Mouse (Mus musculus) midbrain, embryonic 16.5 days (tissue): Measurements from ENCODE around the gene Thap8. TPM values are rescaled to one million over a fixed set of nuclear protein-coding genes. Genes with fewer than 3 reads are reported as not detected.
A peak's percentile ranks its signal among the peaks of the same experiment; 100 is the strongest.

Source experiments
- ATAC-seq: fragments of 200-750 bp; cut with Nextera tagmentation; 2 replicates; pipeline ENCODE4 v1.8.0; 2017; ENCODE audit warnings: moderate TSS enrichment
- H3K27ac ChIP-seq: fragments of 300-500 bp; sonication (generic); 2 replicates; pipeline ENCODE4 v1.5.1; 2014; ENCODE audit warnings: mild to moderate bottlenecking, low read length, mixed read lengths
- H3K27me3 ChIP-seq: fragments of 300-500 bp; sonication (generic); 2 replicates; pipeline ENCODE4 v1.6.1; 2014; ENCODE audit warnings: low read depth, low read length, mixed read lengths; ENCODE audit not compliant: control insufficient read depth, insufficient read depth
- H3K36me3 ChIP-seq: fragments of 300-500 bp; sonication (generic); 2 replicates; pipeline ENCODE4 v1.6.1; 2014; ENCODE audit warnings: mild to moderate bottlenecking, low read length, moderate library complexity, mixed read lengths; ENCODE audit not compliant: control insufficient read depth, insufficient read depth
- H3K4me1 ChIP-seq: fragments of 300-500 bp; sonication (generic); 2 replicates; pipeline ENCODE4 v1.6.1; 2014; ENCODE audit warnings: mild to moderate bottlenecking, low read length, mixed read lengths; ENCODE audit not compliant: control insufficient read depth, insufficient read depth
- H3K4me2 ChIP-seq: fragments of 300-500 bp; sonication (generic); 2 replicates; pipeline ENCODE4 v1.6.1; 2014; ENCODE audit warnings: mild to moderate bottlenecking, low read length, mixed read lengths
- H3K4me3 ChIP-seq: fragments of 300-500 bp; sonication (generic); 2 replicates; pipeline ENCODE4 v1.5.1; 2014; ENCODE audit warnings: low read depth, mild to moderate bottlenecking, low read length, moderate library complexity, mixed read lengths
- H3K9ac ChIP-seq: fragments of 300-500 bp; sonication (generic); 2 replicates; pipeline ENCODE4 v1.6.1; 2014; ENCODE audit warnings: low read depth, low read length, mixed read lengths
- H3K9me3 ChIP-seq: fragments of 300-500 bp; sonication (generic); replicated peaks from 2 replicates; pipeline ENCODE4 v1.6.1; 2014; ENCODE audit warnings: mild to moderate bottlenecking, low read length, mixed read lengths; ENCODE audit not compliant: control insufficient read depth, poor library complexity, severe bottlenecking
- WGBS: fragments of 180-500 bp; shearing (Covaris S2); extraction: QIAGEN DNeasy Blood & Tissue Kit; methylation state at CpG from one replicate; pipeline ENCODE4 v1.1.7; 2014; 5-methylcytosine and 5-hydroxymethylcytosine counted together
- polyA plus RNA-seq: library from polyadenylated mRNA; unstranded; fragments of >200 nt; fragmentation: Nextera tagmentation; extraction: Ambion mirVana; gene quantifications from 2 replicates; pipeline ENCODE4 v1.2.1, GENCODE M21; 2015

The Thap8 gene
- polyA plus RNA-seq, 1 experiment from 2014 or later: 1.3 TPM

DNA sequence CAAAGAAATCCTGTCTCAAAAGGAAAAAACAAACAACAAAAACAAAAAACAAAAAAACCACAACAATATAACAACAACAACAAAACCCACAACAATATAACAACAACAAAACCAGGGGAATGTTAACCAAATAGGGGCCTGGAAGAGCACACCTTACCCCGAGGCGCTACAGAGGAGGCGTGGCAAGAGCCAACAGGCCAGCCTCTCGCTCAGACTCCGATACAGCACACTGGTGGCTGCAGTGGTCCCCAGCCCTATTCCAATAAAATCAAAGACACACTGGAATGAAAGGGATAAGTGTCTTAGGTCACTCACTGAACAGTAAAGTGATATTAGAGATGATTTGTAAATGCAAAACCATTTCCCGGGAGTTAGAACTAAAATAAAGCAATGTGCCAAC lies 358 bp upstream of the Thap8 start:
- WGBS: 0% methylated on average over 6 of the region's 6 CpGs
- no peak for ATAC-seq
- Histone ChIP-seq H3K4me2 (peak overlapping the region; percentile 97), H3K36me3 (no peaks in the 10 kb centered on the region), H3K27me3 (no peaks in the 10 kb centered on the region), H3K9me3 (no peaks in the 10 kb centered on the region), H3K4me3 (peak overlapping the region; percentile 69), H3K27ac (no peak overlapping the region), H3K4me1 (peaks cover 6% of the 10 kb centered on the region; the same call in 1 of the 2 replicates), H3K9ac (peak overlapping the region; percentile 56; the same call in 1 of the 2 replicates)

DNA sequence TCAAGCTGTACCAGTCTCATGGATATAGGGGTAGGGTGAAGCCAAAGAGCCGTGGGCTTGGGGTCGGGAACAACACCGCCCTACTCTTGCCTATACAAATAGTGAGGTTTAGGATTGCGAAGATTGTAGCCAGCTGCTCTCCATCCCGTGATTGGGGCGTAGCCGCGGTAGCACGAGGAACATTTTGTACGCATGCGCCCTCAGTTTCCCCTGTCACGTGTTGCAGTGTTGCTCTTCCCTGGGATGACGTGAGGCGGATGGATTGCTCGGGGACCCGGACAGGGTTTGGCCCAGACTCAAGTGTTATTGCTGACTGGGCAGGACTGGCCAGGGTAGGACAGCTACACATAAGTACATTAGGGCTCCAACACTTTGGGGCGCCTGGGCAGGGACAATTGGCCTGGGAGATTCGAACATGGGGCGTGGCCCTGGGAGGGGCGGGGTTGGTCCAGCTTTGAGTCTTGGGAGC lies 810 bp downstream of the Thap8 start:
- Histone ChIP-seq H3K27ac (peak overlapping the region; percentile 98), H3K9me3 (no peaks in the 10 kb centered on the region), H3K36me3 (no peaks in the 10 kb centered on the region), H3K4me1 (peaks cover 6% of the 10 kb centered on the region; the same call in 1 of the 2 replicates), H3K9ac (peak overlapping the region; percentile 82), H3K4me2 (peak overlapping the region; percentile 97), H3K27me3 (no peaks in the 10 kb centered on the region), H3K4me3 (peak overlapping the region; percentile 69)
- ATAC-seq: peak; percentile 90
- under 1% methylated on average over 20 of the region's 20 CpGs for WGBS

- Histone ChIP-seq H3K36me3 (no peaks in the 10 kb centered on the region), H3K9ac (no peak overlapping the region), H3K27ac (peak overlapping the region; percentile 98), H3K4me2 (peak overlapping the region; percentile 97), H3K4me3 (no peak overlapping the region; the same call in 1 of the 2 replicates), H3K4me1 (peaks cover 6% of the 10 kb centered on the region; the same call in 1 of the 2 replicates), H3K27me3 (no peaks in the 10 kb centered on the region), H3K9me3 (no peaks in the 10 kb centered on the region)
- WGBS: 85% methylated on average over 4 of the region's 4 CpGs
- ATAC-seq: no peak
These were observed 1.6 kb downstream of the Thap8 start for GRCm38 (mm10) chr7:30281522-30281921.

DNA sequence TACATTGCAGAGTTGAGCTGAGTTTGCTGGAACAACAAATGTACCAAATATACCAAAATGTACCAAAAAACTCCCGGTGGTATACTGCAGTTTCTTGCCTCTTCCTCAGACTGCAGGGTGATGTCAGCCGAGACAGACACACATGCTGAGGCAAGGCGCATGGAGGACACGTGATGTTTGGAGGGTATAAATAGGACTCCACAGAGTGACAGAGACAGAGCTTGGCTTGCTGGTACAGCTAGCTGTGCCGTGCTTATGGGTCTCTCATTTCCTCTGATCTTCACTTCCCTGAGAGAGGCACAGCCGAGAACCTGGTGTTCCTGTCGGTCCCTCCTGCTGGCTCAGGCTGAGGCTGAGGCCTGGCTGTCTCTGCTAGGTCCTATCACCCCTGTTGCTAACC lies 2.8 kb downstream of the Thap8 start:
- no peaks in the 10 kb centered on the region for H3K36me3 ChIP-seq
- 84% methylated on average over 7 of the region's 7 CpGs for WGBS
- H3K27ac ChIP-seq: no peak overlapping the region
- no peak overlapping the region for H3K9ac ChIP-seq
- no peak overlapping the region for H3K4me2 ChIP-seq
- no peaks in the 10 kb centered on the region for H3K27me3 ChIP-seq
- ATAC-seq: no peak
- peaks cover 6% of the 10 kb centered on the region; the same call in 1 of the 2 replicates for H3K4me1 ChIP-seq
- H3K9me3 ChIP-seq: no peaks in the 10 kb centered on the region
- H3K4me3 ChIP-seq: no peak overlapping the region

- no peak overlapping the region for H3K4me3 ChIP-seq
- WGBS: 66% methylated on average over 8 of the region's 8 CpGs
- no peak for ATAC-seq
- H3K9me3 ChIP-seq: no peaks in the 10 kb centered on the region
- H3K4me1 ChIP-seq: peaks cover 5% of the 10 kb centered on the region; the same call in 1 of the 2 replicates
- H3K27ac ChIP-seq: no peak overlapping the region
- H3K4me2 ChIP-seq: no peak overlapping the region
- H3K9ac ChIP-seq: no peak overlapping the region
- no peaks in the 10 kb centered on the region for H3K36me3 ChIP-seq
- no peaks in the 10 kb centered on the region for H3K27me3 ChIP-seq
These were observed 7.0 kb downstream of the Thap8 start for GRCm38 (mm10) chr7:30286701-30287410.

- H3K27ac ChIP-seq: no peak overlapping the region
- 67% methylated on average over 6 of the region's 6 CpGs for WGBS
- H3K27me3 ChIP-seq: no peaks in the 10 kb centered on the region
- H3K4me1 ChIP-seq: peaks cover 12% of the 10 kb centered on the region
- H3K9me3 ChIP-seq: no peaks in the 10 kb centered on the region
- no peak for ATAC-seq
- H3K9ac ChIP-seq: no peak overlapping the region
- H3K4me3 ChIP-seq: no peak overlapping the region
- H3K36me3 ChIP-seq: no peaks in the 10 kb centered on the region
- H3K4me2 ChIP-seq: no peak overlapping the region
These were observed 8.2 kb downstream of the Thap8 start for GRCm38 (mm10) chr7:30288046-30288445.

DNA sequence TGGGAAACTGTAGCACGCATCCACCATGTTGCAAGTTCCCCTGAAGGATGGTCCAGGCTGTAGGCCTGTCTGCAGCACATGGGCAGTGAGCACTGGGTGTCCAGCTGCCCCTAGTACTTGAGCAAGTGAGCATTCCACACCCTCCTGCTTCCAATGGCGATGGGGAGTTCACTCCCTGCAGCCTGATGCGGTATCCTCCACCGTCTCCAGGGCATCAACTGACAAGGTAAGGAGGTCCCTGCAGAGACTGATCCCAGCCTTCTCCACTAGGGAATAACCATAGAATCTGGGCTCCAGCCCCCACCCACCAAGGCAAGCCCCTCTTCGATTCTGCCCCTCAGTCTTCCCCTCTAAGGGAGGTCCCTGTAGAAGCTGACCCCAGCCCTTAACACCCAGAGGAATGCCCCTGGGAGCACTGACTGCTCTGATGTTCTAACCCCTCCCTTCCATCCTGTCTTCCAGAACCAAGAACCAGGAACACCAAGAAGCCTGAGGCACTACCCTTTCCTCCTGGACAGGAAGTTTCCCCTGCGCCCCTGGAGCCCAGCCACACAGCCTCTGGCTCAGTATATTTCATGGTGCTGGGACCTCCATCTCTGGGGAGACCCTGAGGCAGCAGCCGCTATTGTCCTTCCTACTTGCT lies 9.3 kb downstream of the Thap8 start:
- H3K27me3 ChIP-seq: no peaks in the 10 kb centered on the region
- H3K4me2 ChIP-seq: no peak overlapping the region
- no peak overlapping the region for H3K4me3 ChIP-seq
- H3K4me1 ChIP-seq: peaks cover 21% of the 10 kb centered on the region
- no peak overlapping the region for H3K9ac ChIP-seq
- 71% methylated on average over 7 of the region's 7 CpGs for WGBS
- no peak overlapping the region for H3K27ac ChIP-seq
- no peaks in the 10 kb centered on the region for H3K9me3 ChIP-seq
- no peaks in the 10 kb centered on the region for H3K36me3 ChIP-seq
- ATAC-seq: no peak

GRCm38 (mm10) chr7:30289714-30290399 lies 10.0 kb downstream of the Thap8 start:
- Histone ChIP-seq H3K4me3 (no peak overlapping the region), H3K27ac (no peak overlapping the region), H3K27me3 (no peaks in the 10 kb centered on the region), H3K4me1 (peaks cover 28% of the 10 kb centered on the region), H3K36me3 (no peaks in the 10 kb centered on the region), H3K9me3 (no peaks in the 10 kb centered on the region), H3K9ac (no peak overlapping the region), H3K4me2 (no peak overlapping the region)
- WGBS: 47% methylated on average over 10 of the region's 10 CpGs
- ATAC-seq: no peak; the same call in 1 of the 2 replicates
